Mouse (Mus musculus) cerebellum, postnatal 36 days (tissue): ENCODE data around the gene Dok7.

Experiments
- DNase-seq, 2 experiments: peaks; one replicate each; pipeline ENCODE4 v3.0.0; 2021 to 2022; ENCODE audit warnings: mixed read lengths in 2 of 2

Dok7 gene

DNA sequence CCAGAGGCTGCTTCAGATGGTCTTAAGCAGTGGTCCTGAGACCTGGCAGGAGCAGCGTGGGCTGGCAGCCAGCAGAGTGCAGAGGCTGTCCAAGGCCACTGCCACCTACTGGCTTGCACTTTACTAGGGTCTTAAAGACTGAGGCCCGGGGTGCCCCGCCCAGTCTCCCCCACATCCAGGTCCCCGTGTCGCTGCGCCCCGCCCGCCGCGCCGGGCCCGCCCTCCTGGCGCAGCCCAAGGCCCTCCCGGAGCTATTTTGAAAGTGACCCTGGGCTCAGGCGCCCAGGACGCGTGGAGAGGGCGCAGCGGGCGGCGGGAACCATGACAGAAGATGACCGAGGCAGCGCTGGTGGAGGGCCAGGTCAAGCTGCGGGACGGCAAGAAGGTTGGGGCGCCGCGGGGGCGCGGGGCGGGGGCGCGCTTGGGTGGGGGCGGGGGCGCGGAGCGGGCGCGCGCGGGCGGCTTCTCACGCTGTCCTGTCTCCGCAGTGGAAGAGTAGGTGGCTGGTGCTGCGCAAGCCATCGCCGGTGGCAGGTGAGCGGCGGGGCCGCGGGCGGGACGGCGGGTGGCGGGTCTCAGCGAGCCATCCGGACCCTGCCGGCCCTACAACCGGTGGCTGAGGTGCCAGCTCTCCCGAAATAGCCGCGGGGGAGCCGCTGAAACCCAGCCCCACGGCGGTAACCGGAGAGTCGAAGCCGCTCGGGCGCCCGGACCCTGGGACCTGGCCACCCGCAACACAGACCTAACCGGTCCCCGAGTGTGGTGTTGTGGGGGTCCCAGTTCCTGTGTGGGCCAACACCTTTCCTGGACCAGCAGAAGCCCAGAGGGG lies at the start of gene Dok7:
Gene Dok7, plus strand, starts transcription at position 163 of the 829 bp plus-strand sequence.
- peak; percentile 57 to 59 for DNase-seq

DNA sequence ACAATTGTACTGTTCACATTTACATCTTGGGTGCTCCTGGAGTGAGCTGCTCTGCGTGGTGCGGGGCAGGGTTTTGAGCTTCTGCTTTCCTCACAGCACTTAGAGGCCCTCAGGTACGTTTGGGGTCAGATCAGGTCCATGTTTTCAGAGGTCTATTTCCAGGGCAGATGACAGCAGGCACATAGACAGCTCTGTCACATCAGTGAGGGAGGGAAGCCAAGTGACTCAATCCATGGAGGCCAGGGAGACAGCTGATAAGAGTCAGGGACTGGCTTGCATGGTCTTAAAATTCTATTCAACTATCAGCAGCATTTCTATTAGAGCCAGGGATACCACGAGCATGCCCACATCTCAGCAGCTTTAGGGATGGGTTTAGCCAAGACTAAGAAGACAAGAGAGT lies 47.4 kb upstream of the Dok7 start:
- DNase-seq, result no peak

DNA sequence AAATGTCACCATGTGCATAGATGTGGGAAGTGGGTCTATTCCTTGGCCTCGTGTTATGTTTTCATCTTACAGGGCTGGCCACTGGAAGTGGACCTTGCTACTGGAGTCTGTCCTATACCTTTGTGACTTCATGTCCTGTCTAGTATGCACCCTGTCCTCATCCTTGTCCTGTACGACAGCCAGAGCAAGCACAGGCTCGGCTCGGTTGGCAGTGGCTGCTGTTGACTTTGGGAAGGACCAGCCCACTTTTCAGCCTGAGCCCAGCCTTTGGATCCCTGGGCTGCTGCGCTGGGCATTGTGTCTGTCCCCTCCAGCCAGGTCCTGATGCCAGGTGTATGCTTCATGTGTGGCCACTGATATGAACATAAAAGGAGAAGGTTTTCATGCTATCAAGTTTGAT lies 45.9 kb upstream of the Dok7 start:
- no peak for DNase-seq

DNA sequence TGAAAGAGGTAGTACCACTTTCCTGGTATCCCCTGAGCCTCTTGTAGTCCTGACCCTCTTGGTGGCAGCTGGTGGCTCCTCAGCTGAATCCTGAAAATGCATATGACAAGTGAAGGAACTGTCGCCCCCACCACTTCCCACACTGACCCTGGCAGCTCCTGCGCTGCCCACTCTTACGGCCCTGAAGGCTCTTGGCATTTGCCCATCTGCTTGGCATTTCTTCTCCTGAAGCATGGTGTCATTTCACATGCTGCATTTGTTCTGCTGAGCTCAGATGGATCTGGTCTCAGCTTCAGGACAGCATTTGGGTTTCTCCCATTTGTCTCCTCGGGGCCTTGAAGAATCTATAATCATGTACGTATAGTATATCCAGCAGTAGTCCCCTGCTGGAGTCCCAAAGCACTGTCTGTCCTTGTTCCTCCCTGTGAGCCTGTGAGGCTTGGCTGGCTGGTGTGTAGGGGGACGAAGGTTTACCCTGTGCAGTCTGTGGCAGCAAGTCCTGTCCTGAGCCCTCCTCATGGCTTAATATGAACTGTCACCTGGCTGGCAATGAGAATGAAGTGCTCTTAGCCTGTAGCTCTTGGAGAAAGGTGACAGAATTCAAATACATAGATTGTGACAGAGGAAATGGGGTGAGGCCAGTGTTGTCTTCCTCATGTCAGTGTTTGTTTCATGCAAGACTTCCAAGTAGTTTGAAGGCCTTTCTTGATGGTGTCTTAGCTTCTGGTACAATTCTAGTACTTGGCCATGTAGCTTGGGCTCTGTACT lies 45.2 kb upstream of the Dok7 start:
- no peak for DNase-seq

DNA sequence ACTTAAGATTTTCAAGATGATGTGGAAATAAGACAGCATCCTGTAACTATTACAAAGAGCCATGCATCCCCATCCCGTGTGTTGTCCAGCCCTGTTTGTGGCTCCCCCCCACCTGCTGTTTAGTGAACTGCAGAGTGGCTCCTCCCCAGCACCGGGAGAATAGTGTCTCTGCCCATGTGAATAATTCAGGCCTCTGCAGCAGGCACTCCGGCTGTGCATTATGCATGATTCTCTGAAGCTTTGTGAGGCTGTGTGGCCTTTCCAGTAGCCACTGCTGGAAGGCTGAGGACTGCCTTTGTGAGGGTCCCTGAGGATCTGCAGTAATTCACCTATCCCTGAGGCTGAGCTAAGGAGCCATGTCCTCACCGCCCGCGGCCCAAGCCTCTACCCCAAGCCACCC lies 42.5 kb upstream of the Dok7 start:
- no peak for DNase-seq

DNA sequence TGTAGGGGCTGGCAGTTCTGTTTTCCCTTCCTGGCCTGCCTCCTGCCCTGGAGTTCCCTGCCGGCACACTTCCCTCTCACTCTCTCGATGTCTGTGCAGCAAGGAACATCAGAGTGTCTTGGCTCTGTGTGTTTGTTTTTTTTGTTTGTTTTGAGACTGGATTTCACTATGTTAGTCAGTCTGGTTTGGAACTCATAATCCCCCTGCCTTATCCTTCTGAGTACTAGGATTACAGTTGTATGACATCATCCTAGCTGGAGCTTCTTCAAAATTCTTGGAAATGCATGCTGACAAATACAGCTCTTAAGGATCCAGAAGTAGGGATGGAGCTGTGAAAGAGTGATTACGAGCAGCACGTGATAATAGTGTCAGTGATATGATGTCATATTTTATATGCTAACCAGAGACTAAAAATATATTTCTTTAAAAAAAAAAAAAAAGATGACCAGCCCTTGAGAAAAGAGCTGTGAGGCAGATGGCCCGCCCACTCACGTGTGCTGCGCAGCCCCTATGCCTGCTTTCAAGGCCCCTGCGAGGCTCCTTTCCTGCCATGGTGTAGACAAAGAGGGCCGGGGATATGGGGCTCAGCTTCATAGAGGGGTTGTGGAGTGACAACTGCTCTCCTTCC lies 36.8 kb upstream of the Dok7 start:
- no peak for DNase-seq

DNA sequence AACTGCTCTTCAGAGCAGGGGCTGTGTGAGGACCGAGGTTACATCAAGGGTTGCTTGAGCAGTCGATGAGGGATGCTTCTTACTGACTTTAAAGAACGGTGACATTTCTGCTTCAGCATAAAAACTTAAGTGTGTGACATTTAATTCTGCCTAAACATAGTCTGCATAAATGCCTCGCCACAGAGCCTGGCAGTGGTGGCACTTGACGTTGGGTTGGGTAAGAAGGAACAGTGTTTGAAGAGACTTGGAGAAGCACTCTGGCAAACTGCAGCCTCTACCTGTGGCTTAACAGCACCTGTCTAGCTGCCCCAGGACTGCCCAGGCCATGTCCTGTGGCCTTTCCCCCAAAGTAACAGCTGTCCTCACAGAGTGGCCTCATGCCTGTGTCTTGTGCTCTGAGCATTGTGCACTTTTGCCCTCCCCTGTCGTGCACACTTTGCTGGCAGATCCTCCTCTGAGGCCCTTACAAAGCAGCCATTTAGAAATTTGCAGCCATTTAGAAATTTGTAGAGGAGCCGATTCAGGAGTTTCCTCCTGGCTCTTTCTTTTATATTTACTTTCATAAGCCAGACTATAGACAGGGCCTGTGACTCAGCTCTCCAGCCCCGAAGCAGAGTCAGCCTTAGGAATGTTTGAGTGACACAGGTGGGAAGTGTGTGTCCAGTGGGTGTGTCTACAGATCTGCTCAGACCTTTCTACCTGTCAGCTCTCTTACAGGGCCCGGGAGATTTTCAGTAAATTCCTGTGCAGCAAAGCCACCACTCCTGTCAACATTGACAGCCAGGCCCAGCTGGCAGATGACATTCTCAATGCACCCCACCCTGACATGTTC lies 35.9 kb upstream of the Dok7 start:
- DNase-seq, result no peak

DNA sequence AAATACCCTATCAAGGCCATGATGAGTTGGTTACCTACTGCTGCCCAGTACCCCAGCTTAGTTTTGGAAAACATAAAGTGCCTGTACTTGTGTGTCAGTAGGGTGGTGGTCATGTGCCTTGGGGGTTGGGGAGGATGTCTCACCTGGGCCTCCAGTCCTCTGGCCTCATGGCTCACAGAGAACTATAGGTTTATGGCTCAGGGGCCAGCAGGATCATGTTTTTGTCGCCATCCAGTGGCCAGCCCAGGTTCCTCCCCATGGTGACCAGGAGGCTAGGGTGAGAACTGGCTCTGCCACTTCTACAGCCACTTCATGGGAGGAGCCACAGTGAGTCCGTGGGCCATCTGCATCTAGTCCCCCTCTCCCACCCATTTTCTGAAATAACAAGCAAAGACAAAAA lies 31.6 kb upstream of the Dok7 start:
- peak; percentile 30 to 45 for DNase-seq

DNA sequence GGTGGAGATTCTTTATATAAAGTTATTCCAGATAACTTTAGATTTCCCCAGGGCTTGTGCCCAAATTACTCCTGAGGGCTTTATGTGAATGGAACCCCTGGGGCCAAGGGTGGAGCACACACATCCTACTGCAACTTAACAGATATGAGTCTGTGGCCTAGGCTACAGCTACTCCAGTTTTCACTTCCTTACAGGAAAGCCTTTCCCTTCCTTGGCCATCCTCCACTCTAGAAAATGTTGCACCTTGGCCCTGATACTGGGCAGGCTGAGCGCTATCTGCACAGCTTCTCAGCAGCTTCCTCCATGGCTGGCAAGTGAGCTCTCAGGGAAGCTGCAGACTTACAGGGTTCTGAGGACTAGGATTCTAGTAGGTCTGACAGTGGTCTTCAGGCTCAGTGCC lies 27.3 kb upstream of the Dok7 start:
- DNase-seq, result no peak

DNA sequence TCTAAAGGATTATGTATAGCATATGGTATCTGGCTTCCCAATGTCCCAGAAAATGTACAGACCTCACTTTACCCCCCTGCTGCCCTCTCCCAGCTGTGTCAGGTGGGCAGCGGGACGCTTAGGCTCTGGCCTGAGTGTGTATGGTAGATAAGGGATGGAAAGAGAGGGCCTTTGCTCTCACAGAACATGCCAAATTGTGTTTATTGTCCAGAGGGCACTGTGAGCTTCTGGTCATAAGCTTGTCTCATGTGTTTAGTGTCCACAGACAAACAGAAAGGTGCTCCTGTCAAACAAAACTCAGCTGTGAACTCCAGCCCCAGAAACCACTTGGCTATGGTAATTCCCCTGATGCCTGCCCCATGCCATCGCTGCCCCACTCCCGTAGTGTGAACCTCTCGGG lies 26.8 kb upstream of the Dok7 start:
- no peak for DNase-seq

DNA sequence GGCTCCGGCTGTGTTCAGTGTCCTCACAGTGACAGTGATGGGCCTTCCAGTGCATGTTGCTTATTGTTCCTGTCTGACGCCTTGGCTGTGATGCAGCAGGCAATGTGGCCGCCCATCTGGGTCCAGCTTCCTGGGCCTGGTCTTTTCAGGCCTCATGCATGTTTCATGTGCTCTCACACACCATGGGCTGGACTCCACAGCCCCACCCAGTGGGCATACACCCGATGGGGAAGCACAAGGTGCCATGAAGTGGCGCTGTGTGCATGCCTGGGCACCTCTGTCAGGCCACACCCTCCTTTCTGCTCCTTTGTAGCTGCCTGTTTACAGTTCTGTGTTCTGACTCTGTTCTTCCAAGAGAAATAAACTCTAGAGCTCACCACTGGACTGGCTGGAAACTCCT lies 23.5 kb upstream of the Dok7 start:
- no peak for DNase-seq

DNA sequence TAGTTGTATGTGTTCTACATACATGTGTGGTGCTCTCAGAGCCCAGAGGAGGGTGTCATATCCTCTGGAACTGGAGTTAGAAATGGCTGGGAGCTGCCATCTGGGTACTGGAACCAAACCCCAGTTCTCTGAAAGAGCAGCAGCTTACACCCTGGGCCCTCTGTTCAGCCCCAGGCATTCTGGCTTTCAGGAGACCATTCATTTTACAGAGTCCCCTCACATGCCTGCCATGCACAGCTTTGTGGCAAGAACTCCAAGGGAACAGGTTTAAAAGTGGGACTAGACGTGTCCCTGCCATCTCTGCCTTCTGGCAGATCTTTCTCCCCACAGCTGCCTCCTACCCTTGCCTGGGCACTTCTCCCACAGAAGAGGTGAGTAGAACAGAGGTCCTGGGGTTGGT lies 22.9 kb upstream of the Dok7 start:
- no peak for DNase-seq

DNA sequence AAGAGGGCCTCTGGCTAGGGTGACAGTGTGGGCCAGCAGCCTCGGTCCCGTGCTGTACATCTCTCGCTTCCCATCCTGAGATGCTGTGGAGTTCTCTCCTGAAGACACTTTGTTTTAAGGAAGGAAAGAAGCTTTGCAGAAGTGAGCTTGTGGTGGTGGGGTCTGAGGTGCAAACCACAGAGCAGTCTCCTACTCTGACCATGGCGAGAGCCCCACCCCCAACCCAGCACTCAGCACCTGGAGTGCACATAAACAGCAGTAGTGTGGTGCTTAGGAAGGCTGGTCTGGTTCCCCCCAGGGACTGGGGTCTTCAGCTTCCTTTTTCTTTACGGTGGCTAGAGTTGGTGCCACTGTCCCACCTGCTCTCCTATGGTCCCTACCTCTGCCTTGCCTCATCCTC lies 21.4 kb upstream of the Dok7 start:
- no peak for DNase-seq

DNA sequence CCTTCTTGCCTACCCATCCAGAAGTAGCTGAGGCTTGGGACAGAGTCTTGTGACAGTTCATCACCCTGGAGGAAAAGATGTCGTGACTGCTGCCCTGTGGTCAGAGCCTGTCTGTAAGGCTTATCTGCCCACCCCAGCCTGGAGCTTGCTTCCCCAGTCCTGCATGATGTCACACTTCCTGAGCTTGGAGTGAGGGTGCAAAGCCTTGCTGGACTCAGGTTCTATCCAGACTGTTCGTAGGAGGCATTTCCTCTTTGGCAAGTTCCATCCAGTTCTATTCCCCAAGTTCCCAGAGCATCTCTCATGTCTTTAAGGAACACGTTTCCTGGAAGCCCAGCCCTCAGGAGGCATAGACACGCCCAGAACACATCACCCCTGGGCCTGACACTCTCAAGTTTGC lies 20.8 kb upstream of the Dok7 start:
- DNase-seq, result no peak

DNA sequence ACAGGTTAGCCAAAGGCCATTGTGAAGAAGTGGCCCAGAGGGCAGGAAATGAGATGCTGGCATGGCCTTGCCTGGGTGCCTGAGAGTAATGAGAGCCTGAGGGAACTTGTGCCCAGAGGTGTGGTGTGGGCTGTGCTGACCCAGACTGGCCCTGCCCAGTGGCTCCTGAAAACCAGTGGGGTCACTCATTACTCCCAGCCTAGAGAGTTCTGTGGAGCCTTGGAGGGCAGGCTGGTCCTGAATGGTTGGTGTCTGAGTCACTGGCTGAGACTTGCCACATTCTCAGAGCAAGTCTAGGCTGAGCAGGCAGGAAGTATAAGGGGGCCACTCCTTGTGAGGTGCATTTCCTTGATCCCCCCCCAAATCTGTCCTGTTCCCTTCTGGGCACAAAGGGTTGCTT lies 19.1 kb upstream of the Dok7 start:
- no peak for DNase-seq

DNA sequence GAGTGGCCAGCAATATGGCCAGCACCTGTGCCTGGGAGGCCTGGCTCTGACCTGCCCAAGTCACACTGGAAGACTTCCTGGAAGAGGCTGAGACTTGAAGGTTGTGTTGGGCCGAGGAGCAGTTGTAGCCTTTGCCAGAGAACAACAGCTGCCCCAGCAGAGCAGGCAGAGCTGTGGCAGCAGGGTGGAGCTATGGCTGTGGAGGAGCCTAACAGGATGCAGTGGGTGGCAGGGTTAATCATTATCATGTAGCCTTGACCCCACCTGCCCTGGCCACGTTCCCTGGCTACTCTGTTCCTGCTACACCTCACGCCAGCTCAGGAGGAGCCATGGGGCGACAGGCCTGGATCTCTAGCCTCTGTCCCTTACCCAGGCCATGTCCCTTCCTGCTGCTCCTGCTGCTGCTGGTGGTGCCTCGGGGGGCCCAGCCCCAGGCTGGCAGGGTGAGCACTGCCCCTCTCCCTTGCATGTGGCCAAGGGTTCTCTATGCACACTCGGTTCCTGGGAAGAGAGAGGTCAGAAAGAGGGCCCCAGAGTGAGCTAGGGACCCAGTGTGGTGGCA lies 15.2 kb upstream of the Dok7 start, which contains the start of gene Hgfac:
Gene Hgfac, plus strand, starts transcription at position 242 of the 562 bp plus-strand sequence.
- no peak for DNase-seq

DNA sequence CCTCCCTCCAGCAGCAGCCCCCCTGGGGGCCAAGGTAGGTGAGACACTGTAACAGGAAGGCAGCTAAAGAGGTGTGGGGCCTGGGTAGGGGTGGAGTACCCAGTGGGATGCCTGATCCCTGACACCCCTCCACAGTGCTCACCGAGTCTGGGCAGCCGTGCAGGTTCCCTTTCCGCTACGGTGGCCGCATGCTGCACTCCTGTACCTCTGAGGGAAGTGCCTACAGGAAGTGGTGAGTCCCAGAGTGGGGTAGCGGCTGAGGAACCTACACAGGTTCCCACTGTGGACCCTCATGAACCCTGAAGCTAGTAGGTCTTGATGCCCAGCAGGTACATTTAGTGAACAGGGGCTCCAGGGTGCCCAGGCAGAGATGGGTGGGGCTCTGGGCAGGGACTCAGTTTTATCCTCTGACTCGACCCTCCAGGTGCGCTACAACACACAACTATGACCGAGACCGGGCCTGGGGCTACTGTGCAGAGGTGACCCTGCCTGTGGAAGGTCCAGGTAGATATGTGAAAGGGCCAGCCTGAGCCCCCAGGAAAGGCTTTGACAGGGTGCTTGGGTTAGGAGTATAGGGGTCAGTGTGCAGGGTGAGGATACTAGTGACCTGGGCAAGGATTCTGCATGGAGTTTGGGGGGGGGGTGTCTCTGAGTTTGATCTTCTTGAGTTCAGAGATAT lies 14.0 kb upstream of the Dok7 start:
- no peak for DNase-seq

DNA sequence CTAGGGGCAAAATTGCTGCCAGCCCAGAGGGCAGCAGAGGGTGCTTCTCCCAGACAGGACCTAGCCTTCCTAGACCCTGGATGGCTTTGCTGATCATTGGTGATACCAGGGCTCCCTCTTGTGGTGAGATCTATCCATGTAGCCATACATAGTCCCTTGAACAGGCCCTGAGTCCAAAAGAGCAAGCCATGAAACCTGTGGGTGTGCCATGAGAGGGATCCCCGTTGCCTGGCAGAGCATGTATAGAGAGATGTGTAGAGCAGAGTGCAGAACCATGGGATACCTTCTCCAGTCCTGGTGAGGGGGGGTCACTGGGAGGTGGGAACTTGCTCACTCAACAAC lies 13.5 kb upstream of the Dok7 start:
- peak; percentile 65 to 80 for DNase-seq

DNA sequence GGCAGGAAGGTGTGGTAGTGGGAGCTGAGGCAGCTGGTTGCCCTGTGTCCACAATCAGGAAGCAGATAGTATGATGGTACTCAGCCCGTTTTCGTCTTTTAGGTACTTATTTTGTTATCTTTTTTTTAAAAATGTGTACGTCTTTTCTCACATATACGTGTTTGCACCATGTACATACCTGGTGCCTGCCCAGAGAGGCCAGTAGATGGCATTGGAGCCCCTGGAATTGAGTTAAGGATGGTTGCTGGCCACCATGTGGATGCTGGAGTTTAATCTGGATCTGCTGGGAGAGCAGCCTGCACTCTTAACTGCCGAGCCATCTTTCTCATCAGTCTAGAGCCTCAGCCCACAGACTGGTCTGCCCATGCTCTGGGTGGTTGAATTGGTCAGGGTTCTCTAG lies 6.0 kb upstream of the Dok7 start:
- no peak for DNase-seq

DNA sequence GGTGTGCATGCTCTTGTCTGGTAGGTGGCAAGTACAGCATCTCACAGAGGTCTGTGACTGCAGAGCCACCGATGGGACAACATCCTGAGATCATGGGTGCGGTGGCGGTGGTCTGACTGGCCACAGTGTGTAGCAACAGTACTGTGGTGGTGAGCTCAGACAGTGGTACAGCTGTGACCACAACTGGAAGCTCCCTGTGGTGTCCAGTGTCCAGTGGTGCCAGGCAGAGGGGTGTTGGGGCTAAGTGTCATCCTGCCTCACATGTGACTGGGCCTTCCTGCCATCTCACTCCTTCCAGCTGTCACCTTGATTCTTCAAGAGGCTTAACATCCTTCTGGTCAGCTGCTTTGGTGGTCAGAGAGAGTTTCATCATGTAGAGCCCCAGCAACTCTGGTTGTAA lies 1.9 kb upstream of the Dok7 start:
- no peak for DNase-seq

DNA sequence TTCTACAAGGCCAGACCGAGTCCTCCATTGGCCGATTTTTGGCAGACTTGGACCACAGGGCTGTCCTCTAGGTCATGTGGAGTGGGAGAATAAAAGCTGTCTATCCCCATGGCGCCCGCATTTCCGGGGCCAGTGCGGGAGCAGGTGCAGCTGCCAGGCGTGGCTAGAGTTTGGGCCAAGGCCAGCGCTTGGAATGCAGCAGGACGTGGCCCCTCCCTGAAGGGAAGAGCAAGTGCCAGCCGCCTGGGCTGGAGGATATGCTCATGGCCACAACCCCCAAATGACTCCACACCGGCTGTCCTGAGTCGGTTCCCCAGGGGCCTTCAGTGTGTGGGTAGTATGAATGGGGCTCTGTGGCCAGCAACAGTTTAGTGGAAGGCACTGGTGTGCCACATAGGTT lies 1.5 kb upstream of the Dok7 start:
- peak in 1 of 2 experiments; percentile 33 for DNase-seq

DNA sequence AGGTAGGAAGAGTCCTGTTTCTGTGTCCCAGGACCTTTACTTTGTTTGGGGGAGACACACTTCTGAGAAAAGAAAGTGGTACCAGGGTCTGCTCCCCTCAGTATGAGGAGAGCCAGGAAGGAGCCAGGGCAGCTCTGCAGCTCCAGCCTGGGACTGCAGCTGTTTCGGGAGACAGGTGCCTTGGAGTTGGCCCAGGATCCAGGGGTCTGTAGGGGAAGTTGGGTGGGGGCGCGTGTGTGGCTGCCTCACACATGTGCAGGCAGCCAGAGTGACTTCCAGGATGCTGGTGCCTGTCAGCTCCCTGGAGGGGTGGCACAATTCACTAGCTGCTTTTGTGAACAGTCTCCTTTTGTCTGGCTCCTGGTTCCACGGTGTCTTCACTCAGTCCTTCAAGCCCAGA lies 1.0 kb downstream of the Dok7 start:
- DNase-seq, result no peak
